Mouse (Mus musculus): ENCODE results near the gene Bad. TPM values are rescaled to one million over a fixed set of nuclear protein-coding genes. Genes with fewer than 3 reads are reported as not detected.

The Bad gene
- total and polyA plus RNA-seq, 2 experiments from 2014 or later, result 56.5 to 95.3 TPM

DNA sequence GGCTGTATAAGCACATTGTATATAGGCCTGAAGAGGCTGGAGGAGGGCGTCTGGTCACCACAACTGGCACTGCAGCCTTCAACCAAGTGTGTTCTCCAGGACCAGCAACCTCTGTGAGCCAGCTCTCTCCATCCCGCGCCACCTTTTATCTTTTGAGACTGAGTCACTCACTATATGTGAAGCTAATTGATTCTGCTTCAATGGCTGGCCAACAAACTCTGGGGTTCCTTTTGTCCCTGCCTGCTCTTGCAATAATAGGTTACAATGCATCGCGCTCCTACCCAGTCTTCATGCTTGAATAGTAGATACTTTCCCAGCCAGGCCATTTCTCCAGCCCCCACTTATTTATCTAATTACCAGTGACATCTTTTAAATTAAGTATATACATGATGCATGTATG, 42.0 kb downstream of the Bad start:
- H3K4me1 ChIP-seq (ENCODE audit: insufficient read depth), result peaks cover 11% of the 10 kb centered on the region; the same call in 1 of the 2 replicates
- H3K36me3 ChIP-seq (ENCODE audit: insufficient read depth), result peaks cover 22% of the 10 kb centered on the region
- DNase-seq (no peak), ATAC-seq (no peak)
- no peak overlapping the region for H3K4me2 ChIP-seq (ENCODE audit: low read depth)
- no peak overlapping the region for H3K9ac ChIP-seq
- WGBS, result 25% methylated on average over 5 of the region's 5 CpGs
- H3K27me3 ChIP-seq (ENCODE audit: insufficient read depth, low read length), result no peaks in the 10 kb centered on the region
- no peak overlapping the region for H3K4me3 ChIP-seq (ENCODE audit: low read depth, low read length)
- no peak for TF ChIP-seq CTCF (IDR thresholded peaks at IDR 0.05; ENCODE audit: low read depth)
- H3K27ac ChIP-seq (ENCODE audit: low read depth, low read length), result no peak overlapping the region
- no peaks in the 10 kb centered on the region for H3K9me3 ChIP-seq (ENCODE audit: low read length)

DNA sequence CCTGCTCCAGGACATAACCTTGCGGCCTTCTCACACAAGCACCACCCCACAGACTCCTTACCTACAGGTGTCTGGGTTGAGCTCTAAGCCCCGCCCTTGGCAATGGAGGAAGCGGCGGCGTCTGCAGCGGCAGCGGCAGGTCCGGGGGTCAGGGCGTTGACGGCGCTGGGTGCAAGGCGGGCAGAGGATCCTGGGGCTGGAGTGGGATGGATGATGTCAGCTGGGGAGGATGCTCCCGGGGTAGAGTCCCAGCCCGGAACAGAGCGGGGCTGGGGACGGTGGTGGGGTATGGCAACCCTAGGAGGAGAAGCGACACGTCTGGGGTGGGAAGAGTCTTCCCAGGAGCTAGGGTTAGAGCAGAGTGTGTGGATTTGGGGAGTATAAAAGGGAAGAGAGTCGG, 43.6 kb downstream of the Bad start:
- H3K36me3 ChIP-seq (ENCODE audit: insufficient read depth), result peaks cover 22% of the 10 kb centered on the region
- H3K4me3 ChIP-seq (ENCODE audit: low read depth, low read length), result no peak overlapping the region
- no peaks in the 10 kb centered on the region for H3K27me3 ChIP-seq (ENCODE audit: insufficient read depth, low read length)
- ATAC-seq, result no peak
- H3K9ac ChIP-seq, result no peak overlapping the region
- peaks cover 8% of the 10 kb centered on the region; the same call in 1 of the 2 replicates for H3K4me1 ChIP-seq (ENCODE audit: insufficient read depth)
- WGBS, result 90% methylated on average over 19 of the region's 19 CpGs
- DNase-seq, result no peak
- H3K9me3 ChIP-seq (ENCODE audit: low read length), result no peaks in the 10 kb centered on the region
- no peak overlapping the region for H3K27ac ChIP-seq (ENCODE audit: low read depth, low read length)
- no peak overlapping the region for H3K4me2 ChIP-seq (ENCODE audit: low read depth)
- no peak for TF ChIP-seq CTCF (IDR thresholded peaks at IDR 0.05; ENCODE audit: low read depth)

DNA sequence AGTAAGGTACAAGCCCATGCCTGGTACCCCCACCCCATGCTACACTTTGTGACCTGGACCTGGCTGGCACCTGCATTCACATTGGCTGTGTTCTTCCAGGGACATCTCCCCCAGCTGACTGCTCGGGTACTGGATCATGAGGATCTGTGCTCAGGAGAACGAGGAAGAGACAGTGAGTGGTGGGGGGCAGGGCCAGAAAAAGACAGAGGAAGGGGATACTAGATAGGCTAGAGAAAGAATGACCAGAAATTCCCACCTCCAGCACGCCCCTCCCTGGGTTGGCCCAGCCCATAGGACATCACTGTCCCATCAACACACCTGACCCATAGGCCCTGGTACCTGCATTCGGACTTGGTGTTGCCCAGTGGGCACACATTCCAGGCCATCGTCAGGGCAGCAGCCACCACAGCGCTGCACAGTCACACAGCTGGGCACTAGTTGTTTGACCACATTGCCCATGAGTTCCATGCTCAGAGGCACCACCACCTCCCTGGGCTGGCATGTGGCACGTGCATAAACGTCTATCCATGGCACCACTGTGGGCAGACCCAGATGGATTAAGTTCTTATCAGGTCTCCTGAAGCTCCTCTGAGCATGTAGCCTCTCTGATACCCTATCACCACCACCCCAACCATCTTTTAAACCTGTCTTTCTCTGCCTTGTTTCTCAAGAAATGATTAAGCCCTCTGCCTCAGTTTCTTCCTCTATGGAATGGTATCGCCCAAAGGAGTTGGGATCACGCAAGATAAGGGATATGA, 44.5 kb downstream of the Bad start:
- H3K27me3 ChIP-seq (ENCODE audit: insufficient read depth, low read length), result no peaks in the 10 kb centered on the region
- ATAC-seq, result no peak
- H3K4me1 ChIP-seq (ENCODE audit: insufficient read depth), result 0 out of 2 replicates have a peak, but pooled peaks cover 8% of the 10 kb centered on the region
- no peak for DNase-seq
- WGBS, result 80% methylated on average over 10 of the region's 10 CpGs
- H3K4me2 ChIP-seq (ENCODE audit: low read depth), result peak overlapping the region; percentile 81
- no peaks in the 10 kb centered on the region for H3K9me3 ChIP-seq (ENCODE audit: low read length)
- peak overlapping the region; percentile 82; the same call in 1 of the 2 replicates for H3K4me3 ChIP-seq (ENCODE audit: low read depth, low read length)
- 0 out of 2 replicates have a peak overlapping the region, but pooled peaks have one; percentile 74 for H3K9ac ChIP-seq
- peaks cover 22% of the 10 kb centered on the region for H3K36me3 ChIP-seq (ENCODE audit: insufficient read depth)
- TF ChIP-seq CTCF (IDR thresholded peaks at IDR 0.05; ENCODE audit: low read depth), result no peak
- no peak overlapping the region for H3K27ac ChIP-seq (ENCODE audit: low read depth, low read length)

DNA sequence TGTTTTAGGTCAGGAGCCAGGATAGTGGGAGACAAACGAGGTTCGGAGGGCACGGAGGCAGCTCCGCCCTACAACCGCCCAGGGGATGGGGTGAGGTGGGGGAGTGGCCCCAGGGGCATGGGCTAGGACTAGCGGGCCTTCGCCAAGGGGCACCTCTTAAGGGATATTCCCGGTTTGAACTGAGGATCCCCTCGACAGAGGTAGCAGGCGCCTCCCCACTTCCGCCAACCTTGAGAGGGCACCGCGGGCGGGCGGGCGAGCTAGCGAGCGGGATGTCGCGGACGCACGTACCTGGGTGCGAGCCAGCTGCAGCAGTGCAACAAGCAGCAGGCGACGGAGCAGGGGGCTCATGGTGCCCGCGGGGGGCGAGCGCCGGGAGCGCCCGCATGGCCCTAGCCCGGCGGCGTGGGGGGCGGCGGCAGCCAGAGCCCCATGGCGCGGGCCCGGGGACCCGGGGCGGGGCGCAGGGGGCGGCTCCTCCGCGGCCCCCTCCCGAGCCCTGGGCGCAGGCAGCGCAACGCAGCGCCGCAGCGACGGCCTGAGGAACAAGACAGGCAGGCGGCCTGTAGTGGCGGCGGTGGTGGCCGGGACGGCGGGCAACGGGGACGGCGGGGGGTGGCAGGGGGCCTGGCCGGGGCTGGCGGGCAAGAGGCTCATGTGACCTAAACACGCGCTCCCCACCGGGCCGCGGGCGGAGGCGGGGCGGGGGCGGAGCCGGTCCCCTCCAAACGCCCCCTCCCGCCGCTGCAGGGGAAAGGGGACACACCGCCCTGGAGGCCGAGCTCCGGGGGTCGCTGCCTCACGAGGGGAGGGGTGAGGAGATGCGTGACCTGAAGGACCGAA, 45.6 kb downstream of the Bad start, which contains the start of gene Vegfb:
Vegfb (minus strand) TSS at position 591 of the 843 bp plus-strand sequence.
- WGBS, result 3% methylated on average over 61 of the region's 85 CpGs
- ATAC-seq, result peak; percentile 60
- peak; percentile 67 for DNase-seq
- no peak for TF ChIP-seq CTCF (IDR thresholded peaks at IDR 0.05; ENCODE audit: low read depth)
- H3K36me3 ChIP-seq (ENCODE audit: insufficient read depth), result peaks cover 20% of the 10 kb centered on the region
- H3K27ac ChIP-seq (ENCODE audit: low read depth, low read length), result peak within 1 kb of the TSS; percentile 71
- H3K27me3 ChIP-seq (ENCODE audit: insufficient read depth, low read length), result no peaks in the 10 kb centered on the region
- 0 out of 2 replicates have a peak, but pooled peaks cover 8% of the 10 kb centered on the region for H3K4me1 ChIP-seq (ENCODE audit: insufficient read depth)
- H3K4me3 ChIP-seq (ENCODE audit: low read depth, low read length), result peak within 1 kb of the TSS; percentile 82
- peak within 1 kb of the TSS; percentile 74 for H3K9ac ChIP-seq
- peak within 1 kb of the TSS; percentile 81 for H3K4me2 ChIP-seq (ENCODE audit: low read depth)
- no peaks in the 10 kb centered on the region for H3K9me3 ChIP-seq (ENCODE audit: low read length)

DNA sequence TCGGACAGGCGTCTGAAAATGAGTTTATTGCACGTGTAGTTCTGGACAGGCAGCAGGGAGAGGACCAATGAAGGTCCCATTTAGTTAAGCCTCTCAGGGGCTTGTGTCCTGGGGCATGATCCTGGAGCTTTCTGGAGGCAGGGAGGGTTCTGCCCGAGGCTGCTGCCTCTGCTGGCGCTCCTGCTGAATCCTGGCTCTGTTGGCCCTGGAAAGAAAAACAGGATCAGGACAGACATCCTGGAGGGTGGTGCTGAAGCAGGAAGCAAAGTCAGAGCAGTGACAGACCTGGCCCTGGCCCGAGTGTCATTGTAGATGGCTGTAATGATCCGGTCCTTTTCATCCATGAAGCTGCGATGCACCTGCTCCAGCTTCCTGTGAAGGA, 46.2 kb downstream of the Bad start:
- Histone ChIP-seq H3K9ac (peak overlapping the region; percentile 74), H3K36me3 (ENCODE audit: insufficient read depth) (peaks cover 15% of the 10 kb centered on the region), H3K27ac (ENCODE audit: low read depth, low read length) (peak overlapping the region; percentile 71), H3K4me3 (ENCODE audit: low read depth, low read length) (peak overlapping the region; percentile 82), H3K27me3 (ENCODE audit: insufficient read depth, low read length) (no peaks in the 10 kb centered on the region), H3K4me1 (ENCODE audit: insufficient read depth) (peaks cover 9% of the 10 kb centered on the region; the same call in 1 of the 2 replicates), H3K4me2 (ENCODE audit: low read depth) (peak overlapping the region; percentile 81), H3K9me3 (ENCODE audit: low read length) (no peaks in the 10 kb centered on the region)
- TF ChIP-seq CTCF (IDR thresholded peaks at IDR 0.05; ENCODE audit: low read depth), result no peak
- no peak for DNase-seq
- WGBS, result 5% methylated on average over 8 of the region's 8 CpGs
- ATAC-seq, result no peak

DNA sequence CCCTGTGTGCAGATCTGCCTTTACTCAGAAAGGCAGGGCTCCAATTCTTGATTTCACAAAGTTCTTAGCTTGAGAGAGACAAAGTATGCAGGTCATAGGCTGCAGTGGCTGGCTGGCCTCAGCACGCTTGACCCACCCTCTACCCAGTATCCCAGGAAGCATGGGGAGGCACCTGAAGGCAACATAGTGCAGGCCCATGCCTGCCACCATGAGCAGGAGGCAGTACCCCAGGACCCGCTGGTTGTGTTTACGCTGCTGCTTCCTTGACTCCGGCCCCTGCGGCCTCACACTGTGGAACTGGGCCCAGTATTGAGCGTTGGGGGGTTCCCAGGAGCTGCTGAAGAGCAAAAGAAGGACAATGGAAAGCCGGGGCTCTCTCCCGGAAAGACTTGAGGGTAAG, 47.6 kb downstream of the Bad start:
- no peak overlapping the region for H3K4me3 ChIP-seq (ENCODE audit: low read depth, low read length)
- DNase-seq (no peak), ATAC-seq (no peak)
- H3K27me3 ChIP-seq (ENCODE audit: insufficient read depth, low read length), result no peaks in the 10 kb centered on the region
- no peak overlapping the region for H3K4me2 ChIP-seq (ENCODE audit: low read depth)
- no peak for TF ChIP-seq CTCF (IDR thresholded peaks at IDR 0.05; ENCODE audit: low read depth)
- peaks cover 12% of the 10 kb centered on the region; the same call in 1 of the 2 replicates for H3K4me1 ChIP-seq (ENCODE audit: insufficient read depth)
- H3K27ac ChIP-seq (ENCODE audit: low read depth, low read length), result no peak overlapping the region
- WGBS, result 80% methylated on average over 8 of the region's 8 CpGs
- H3K36me3 ChIP-seq (ENCODE audit: insufficient read depth), result peaks cover 7% of the 10 kb centered on the region
- H3K9ac ChIP-seq, result no peak overlapping the region
- H3K9me3 ChIP-seq (ENCODE audit: low read length), result no peaks in the 10 kb centered on the region

Data from forebrain, postnatal 0 days (tissue).